Mouse (Mus musculus) embryonic fibroblast, embryonic 13.5 days (primary cell): Measurements from ENCODE around the gene Akap6.

ENCODE experiments used
- CTCF ChIP-seq: IDR thresholded peaks from 2 replicates; pipeline ENCODE4 v1.5.1; 2011; ENCODE audit warnings: mild to moderate bottlenecking, control low read depth, low read length, moderate library complexity, borderline replicate concordance; ENCODE audit not compliant: insufficient read depth
- POLR2A ChIP-seq: IDR thresholded peaks from 2 replicates; pipeline ENCODE4 v1.6.1; 2011; ENCODE audit warnings: low read depth, mild to moderate bottlenecking, control low read depth, low read length, moderate library complexity

DNA sequence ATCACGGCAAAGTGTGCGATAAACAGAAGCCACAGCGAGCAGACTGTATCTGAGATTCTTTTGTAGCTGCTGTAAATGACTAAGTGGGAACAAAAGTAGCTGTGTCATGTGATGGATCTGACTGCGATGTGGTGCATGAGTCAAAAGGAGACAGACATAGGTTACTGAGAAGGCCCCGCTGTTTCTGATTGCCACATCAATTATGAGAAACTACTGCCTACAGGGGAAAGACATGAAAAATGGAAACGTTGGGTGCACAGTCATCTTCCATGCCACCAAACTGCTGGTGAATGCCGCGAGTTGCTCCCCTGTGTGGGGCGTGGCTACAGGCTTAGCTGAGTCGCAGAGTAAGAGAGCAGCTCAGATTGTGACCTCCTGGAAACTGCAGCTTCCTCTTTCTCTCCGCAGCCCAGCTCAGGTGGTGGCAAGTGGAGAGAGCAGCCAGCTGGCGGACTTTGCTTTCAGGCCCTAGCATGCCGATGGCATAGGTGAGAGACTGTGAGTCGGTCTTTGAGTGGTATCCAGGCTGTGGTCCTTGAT lies 83.8 kb downstream of the Akap6 start:
- no peak for TF ChIP-seq POLR2A
- TF ChIP-seq CTCF: no peak
